Mouse (Mus musculus): ENCODE data around the gene 2310046K23Rik.

- TF ChIP-seq GATA1 (IDR thresholded peaks at IDR 0.05; ENCODE audit: borderline replicate concordance, low read length) (no peak), FLI1 (IDR thresholded peaks at IDR 0.05; ENCODE audit: low read length) (no peak)
Observed at GRCm38 (mm10) chr3:92568752-92569151, 34.4 kb upstream of the 2310046K23Rik start.

Data from megakaryocyte, embryonic 14.5 days (primary cell).